Mouse (Mus musculus) liver, adult (tissue): Measurements from ENCODE around the gene Prkar2b.

Source experiments
- GATA4 ChIP-seq: IDR thresholded peaks from 2 replicates; pipeline ENCODE4 v1.6.1; 2014; ENCODE audit warnings: mild to moderate bottlenecking, low read length; ENCODE audit not compliant: insufficient replicate concordance

Gene Prkar2b

GRCm38 (mm10) chr12:31939026-31939425, 122.1 kb downstream of the Prkar2b start:
- no peak for TF ChIP-seq GATA4

- TF ChIP-seq GATA4 = no peak
Observed at GRCm38 (mm10) chr12:31938391-31938997, 122.6 kb downstream of the Prkar2b start.

GRCm38 (mm10) chr12:31937613-31938012, 123.5 kb downstream of the Prkar2b start:
- no peak for TF ChIP-seq GATA4

- no peak for TF ChIP-seq GATA4
Observed at GRCm38 (mm10) chr12:31936657-31937300, 124.3 kb downstream of the Prkar2b start.

- TF ChIP-seq GATA4 = no peak
Observed at GRCm38 (mm10) chr12:31931818-31932217, 129.3 kb downstream of the Prkar2b start.

- no peak for TF ChIP-seq GATA4
Observed at GRCm38 (mm10) chr12:31928498-31928897, 132.6 kb downstream of the Prkar2b start.

- TF ChIP-seq GATA4 = no peak
Observed at GRCm38 (mm10) chr12:31926661-31927061, 134.4 kb downstream of the Prkar2b start.

- no peak for TF ChIP-seq GATA4
Observed at GRCm38 (mm10) chr12:31925343-31925742, 135.8 kb downstream of the Prkar2b start.

GRCm38 (mm10) chr12:31924135-31924534, 137.0 kb downstream of the Prkar2b start:
- TF ChIP-seq GATA4 = no peak

GRCm38 (mm10) chr12:31920464-31921405, 140.4 kb downstream of the Prkar2b start:
- no peak for TF ChIP-seq GATA4

- TF ChIP-seq GATA4 = no peak; the same call in 1 of the 2 replicates
Observed at GRCm38 (mm10) chr12:31917245-31917644, 143.9 kb downstream of the Prkar2b start.

- TF ChIP-seq GATA4 = no peak
Observed at GRCm38 (mm10) chr12:31916691-31917090, 144.4 kb downstream of the Prkar2b start.

GRCm38 (mm10) chr12:31913614-31914013, 147.5 kb downstream of the Prkar2b start:
- no peak for TF ChIP-seq GATA4

GRCm38 (mm10) chr12:31912966-31913551, 148.0 kb downstream of the Prkar2b start:
- TF ChIP-seq GATA4 = no peak
